Mouse (Mus musculus): ENCODE measurements around the gene Gabarapl2. TPM values are rescaled to one million over a fixed set of nuclear protein-coding genes. Genes with fewer than 3 reads are reported as not detected.

The Gabarapl2 gene
- polyA plus RNA-seq, 1 experiment from 2014 or later, result 182 TPM

DNA sequence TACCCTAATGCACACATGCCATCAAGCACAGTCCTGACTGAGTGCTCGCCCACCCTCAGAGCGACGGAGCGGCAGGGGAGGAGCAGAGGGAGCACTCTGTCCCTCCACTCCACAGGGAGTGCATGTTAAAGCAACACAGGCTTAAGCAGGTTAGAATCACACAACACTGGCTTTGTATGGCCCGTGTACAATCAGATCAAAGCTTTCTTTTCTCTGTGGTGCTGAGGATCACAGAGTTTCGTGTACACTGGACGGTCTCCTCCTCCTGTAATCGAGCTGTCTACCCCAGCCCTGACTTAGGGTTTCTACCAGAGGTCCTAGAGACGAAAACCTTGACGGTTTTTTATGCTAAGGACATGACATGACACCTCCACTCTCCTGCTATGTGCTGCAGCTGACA is 28.0 kb downstream of the Gabarapl2 start:
- Histone ChIP-seq H3K27me3 (replicated peaks; ENCODE audit: control insufficient read depth, insufficient read depth, low read length) (no peaks in the 10 kb centered on the region), H3K9me3 (ENCODE audit: control insufficient read depth, low read length) (no peaks in the 10 kb centered on the region), H3K4me1 (ENCODE audit: control insufficient read depth, insufficient read depth, low read length) (peaks cover 4% of the 10 kb centered on the region), H3K36me3 (ENCODE audit: control insufficient read depth, insufficient read depth, low read length) (peaks cover 18% of the 10 kb centered on the region; the same call in 1 of the 2 replicates), H3K4me3 (ENCODE audit: low read depth, low read length) (no peak overlapping the region), H3K9ac (ENCODE audit: low read depth, low read length) (no peak overlapping the region), H3K27ac (replicated peaks; ENCODE audit: low read depth, low read length) (no peak overlapping the region), H3K4me2 (ENCODE audit: low read depth, low read length) (no peak overlapping the region)
- WGBS, result 87% methylated on average over 10 of the region's 10 CpGs
- ATAC-seq (ENCODE audit: low read depth) (no peak), DNase-seq (ENCODE audit: low spot score) (no peak)

DNA sequence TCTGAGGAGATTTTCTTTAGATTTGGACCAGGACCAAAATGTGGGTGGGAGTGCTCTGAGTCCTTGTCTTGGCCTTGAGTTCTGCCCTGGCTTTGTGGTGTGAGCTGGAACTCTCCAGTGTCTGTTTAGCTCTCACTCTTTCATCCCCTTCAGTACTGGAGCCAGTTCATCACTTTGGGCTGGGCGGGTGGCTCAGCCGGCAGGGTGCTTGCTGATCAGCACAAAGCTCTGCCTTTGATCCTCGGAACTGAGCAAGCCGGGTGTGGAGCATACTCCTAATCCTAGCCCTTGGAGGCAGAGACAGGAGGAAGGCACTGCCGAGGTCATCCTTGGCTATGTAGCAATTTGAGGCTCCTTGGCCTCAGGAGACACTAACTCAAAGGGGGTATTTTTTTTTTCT is 28.5 kb downstream of the Gabarapl2 start:
- H3K9me3 ChIP-seq (ENCODE audit: control insufficient read depth, low read length), result no peaks in the 10 kb centered on the region
- no peak overlapping the region for H3K4me2 ChIP-seq (ENCODE audit: low read depth, low read length)
- no peak overlapping the region for H3K27ac ChIP-seq (replicated peaks; ENCODE audit: low read depth, low read length)
- 45% methylated on average over 5 of the region's 5 CpGs for WGBS
- H3K4me3 ChIP-seq (ENCODE audit: low read depth, low read length), result no peak overlapping the region
- H3K27me3 ChIP-seq (replicated peaks; ENCODE audit: control insufficient read depth, insufficient read depth, low read length), result no peaks in the 10 kb centered on the region
- ATAC-seq (ENCODE audit: low read depth) (no peak), DNase-seq (ENCODE audit: low spot score) (no peak)
- peaks cover 4% of the 10 kb centered on the region for H3K4me1 ChIP-seq (ENCODE audit: control insufficient read depth, insufficient read depth, low read length)
- H3K9ac ChIP-seq (ENCODE audit: low read depth, low read length), result no peak overlapping the region
- H3K36me3 ChIP-seq (ENCODE audit: control insufficient read depth, insufficient read depth, low read length), result peaks cover 19% of the 10 kb centered on the region; the same call in 1 of the 2 replicates

DNA sequence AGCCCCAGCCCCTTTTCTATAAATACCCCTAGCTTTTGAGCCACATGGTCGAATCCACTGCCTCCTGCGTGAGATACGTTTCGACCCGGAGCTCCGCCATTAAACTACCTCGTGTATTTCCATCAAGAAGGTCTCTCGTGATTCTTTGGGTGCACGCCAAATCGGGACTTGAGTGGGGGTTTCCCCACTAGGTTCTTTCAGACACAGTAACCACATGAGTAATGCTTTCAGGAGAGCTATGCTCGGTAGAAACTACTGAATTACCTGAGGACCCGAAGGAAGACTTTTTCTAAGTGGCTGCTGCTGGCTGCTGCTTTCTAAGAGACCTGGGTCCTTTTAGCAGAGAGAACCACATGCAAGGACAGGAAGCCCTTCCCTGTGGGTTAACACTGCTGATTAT is 33.6 kb downstream of the Gabarapl2 start:
- WGBS, result 94% methylated on average over 12 of the region's 12 CpGs

DNA sequence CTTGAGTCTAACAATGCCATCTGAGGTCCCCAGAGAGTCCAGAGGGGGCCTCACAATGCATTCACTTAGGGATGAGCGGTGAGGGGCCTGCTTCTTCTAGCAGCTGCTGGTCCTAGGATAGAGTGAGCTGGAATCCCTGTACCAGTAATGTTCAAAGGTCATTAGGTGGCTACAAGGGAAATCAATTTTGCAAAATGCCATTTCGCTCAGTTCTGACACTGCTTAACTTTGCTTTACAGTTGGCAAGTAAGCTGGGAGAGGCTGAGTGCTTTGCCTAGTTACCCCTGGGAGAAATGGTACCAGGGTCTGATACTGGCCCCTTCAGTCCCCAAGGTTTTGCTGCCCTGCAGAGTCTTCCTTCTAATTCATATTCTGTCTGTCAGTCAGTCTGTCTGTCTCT is 35.2 kb downstream of the Gabarapl2 start:
- Histone ChIP-seq H3K27ac (replicated peaks; ENCODE audit: low read depth, low read length) (no peak overlapping the region), H3K9ac (ENCODE audit: low read depth, low read length) (no peak overlapping the region), H3K4me2 (ENCODE audit: low read depth, low read length) (no peak overlapping the region), H3K4me1 (ENCODE audit: control insufficient read depth, insufficient read depth, low read length) (no peaks in the 10 kb centered on the region), H3K36me3 (ENCODE audit: control insufficient read depth, insufficient read depth, low read length) (peaks cover 54% of the 10 kb centered on the region), H3K9me3 (ENCODE audit: control insufficient read depth, low read length) (no peaks in the 10 kb centered on the region), H3K27me3 (replicated peaks; ENCODE audit: control insufficient read depth, insufficient read depth, low read length) (no peaks in the 10 kb centered on the region), H3K4me3 (ENCODE audit: low read depth, low read length) (no peak overlapping the region)
- ATAC-seq (ENCODE audit: low read depth) (no peak), DNase-seq (ENCODE audit: low spot score) (no peak)
- 92% methylated on average over 2 of the region's 2 CpGs for WGBS

More for the DNA sequence above, 33.6 kb downstream of the Gabarapl2 start:
- DNase-seq (ENCODE audit: low spot score), result no peak
- no peak overlapping the region for H3K27ac ChIP-seq (replicated peaks; ENCODE audit: low read depth, low read length)
- H3K4me3 ChIP-seq (ENCODE audit: low read depth, low read length), result no peak overlapping the region
- no peaks in the 10 kb centered on the region for H3K27me3 ChIP-seq (replicated peaks; ENCODE audit: control insufficient read depth, insufficient read depth, low read length)
- H3K4me1 ChIP-seq (ENCODE audit: control insufficient read depth, insufficient read depth, low read length), result no peaks in the 10 kb centered on the region
- H3K9me3 ChIP-seq (ENCODE audit: control insufficient read depth, low read length), result no peaks in the 10 kb centered on the region
- no peak overlapping the region for H3K9ac ChIP-seq (ENCODE audit: low read depth, low read length)
- peaks cover 51% of the 10 kb centered on the region for H3K36me3 ChIP-seq (ENCODE audit: control insufficient read depth, insufficient read depth, low read length)
- no peak overlapping the region for H3K4me2 ChIP-seq (ENCODE audit: low read depth, low read length)
- ATAC-seq (ENCODE audit: low read depth), result no peak

DNA sequence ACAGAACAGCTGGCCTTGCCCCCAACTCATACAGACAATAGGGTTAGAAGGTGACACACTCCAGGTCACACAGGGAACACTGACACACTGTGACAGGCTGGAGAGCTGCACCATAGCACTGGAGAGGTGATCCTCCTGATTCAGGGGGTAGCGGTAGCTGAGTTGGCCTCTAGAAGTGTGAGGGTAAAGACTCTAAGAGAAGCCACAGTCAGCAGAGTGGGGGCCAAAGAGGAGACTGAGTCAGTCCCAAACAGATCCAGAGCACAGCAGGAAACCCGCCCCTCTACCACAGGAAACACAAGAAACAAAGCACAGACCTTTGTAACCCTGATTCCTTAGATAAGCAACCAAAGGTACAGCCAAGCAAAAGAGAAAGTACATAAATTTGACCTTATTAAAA is 35.8 kb downstream of the Gabarapl2 start:
- no peaks in the 10 kb centered on the region for H3K4me1 ChIP-seq (ENCODE audit: control insufficient read depth, insufficient read depth, low read length)
- H3K36me3 ChIP-seq (ENCODE audit: control insufficient read depth, insufficient read depth, low read length), result peaks cover 55% of the 10 kb centered on the region
- H3K4me3 ChIP-seq (ENCODE audit: low read depth, low read length), result no peak overlapping the region
- DNase-seq (ENCODE audit: low spot score), result no peak
- ATAC-seq (ENCODE audit: low read depth), result no peak
- H3K4me2 ChIP-seq (ENCODE audit: low read depth, low read length), result no peak overlapping the region
- H3K27me3 ChIP-seq (replicated peaks; ENCODE audit: control insufficient read depth, insufficient read depth, low read length), result no peaks in the 10 kb centered on the region
- WGBS, result 88% methylated on average over 2 of the region's 2 CpGs
- H3K27ac ChIP-seq (replicated peaks; ENCODE audit: low read depth, low read length), result no peak overlapping the region
- H3K9me3 ChIP-seq (ENCODE audit: control insufficient read depth, low read length), result no peaks in the 10 kb centered on the region
- no peak overlapping the region for H3K9ac ChIP-seq (ENCODE audit: low read depth, low read length)

DNA sequence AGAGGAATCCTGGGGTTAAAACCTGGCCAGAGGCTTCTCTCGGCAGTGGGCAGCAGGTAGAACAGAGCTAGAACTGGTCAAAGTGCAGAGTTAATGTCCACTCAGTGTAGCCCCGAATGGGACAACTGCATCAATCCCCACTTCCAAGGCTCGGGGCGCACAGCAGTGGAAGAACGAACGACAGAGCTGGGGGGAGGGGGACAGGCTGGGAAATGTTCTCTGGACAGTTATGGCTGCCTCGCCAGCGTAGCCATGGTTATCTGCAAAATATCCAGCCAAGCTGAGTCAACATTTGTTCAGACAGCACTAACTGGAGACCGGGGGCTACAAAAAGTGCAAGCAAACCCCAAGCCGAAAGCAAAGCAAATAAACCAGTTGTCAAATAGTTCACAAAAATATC is 37.6 kb downstream of the Gabarapl2 start:
- Histone ChIP-seq H3K27ac (replicated peaks; ENCODE audit: low read depth, low read length) (no peak overlapping the region), H3K4me3 (ENCODE audit: low read depth, low read length) (no peak overlapping the region), H3K9ac (ENCODE audit: low read depth, low read length) (no peak overlapping the region), H3K4me1 (ENCODE audit: control insufficient read depth, insufficient read depth, low read length) (no peaks in the 10 kb centered on the region), H3K4me2 (ENCODE audit: low read depth, low read length) (no peak overlapping the region), H3K27me3 (replicated peaks; ENCODE audit: control insufficient read depth, insufficient read depth, low read length) (no peaks in the 10 kb centered on the region), H3K9me3 (ENCODE audit: control insufficient read depth, low read length) (no peaks in the 10 kb centered on the region), H3K36me3 (ENCODE audit: control insufficient read depth, insufficient read depth, low read length) (peaks cover 46% of the 10 kb centered on the region)
- no peak for DNase-seq (ENCODE audit: low spot score)
- 76% methylated on average over 10 of the region's 10 CpGs for WGBS
- ATAC-seq (ENCODE audit: low read depth), result no peak

DNA sequence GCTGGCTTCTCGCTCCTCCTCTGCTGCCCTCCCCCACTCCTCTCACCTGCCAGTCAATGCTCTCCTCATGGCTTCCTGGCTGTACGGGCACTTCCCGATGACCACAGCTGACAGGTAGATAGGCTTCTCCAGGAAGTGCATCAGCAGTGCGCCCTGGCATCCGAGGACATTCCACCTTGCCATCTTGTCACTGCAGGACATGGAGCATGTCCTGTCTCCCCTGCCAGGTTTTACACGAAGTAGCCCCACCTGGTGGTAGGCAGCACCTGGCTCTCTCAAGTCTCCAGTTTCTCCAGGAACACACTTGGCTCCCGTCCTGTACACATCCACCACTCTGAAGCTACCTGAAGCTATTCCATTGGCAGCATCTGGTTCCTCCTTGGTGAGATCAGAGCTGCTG is 41.6 kb downstream of the Gabarapl2 start:
- Histone ChIP-seq H3K36me3 (ENCODE audit: control insufficient read depth, insufficient read depth, low read length) (peaks cover 43% of the 10 kb centered on the region), H3K9ac (ENCODE audit: low read depth, low read length) (no peak overlapping the region), H3K4me1 (ENCODE audit: control insufficient read depth, insufficient read depth, low read length) (no peaks in the 10 kb centered on the region), H3K9me3 (ENCODE audit: control insufficient read depth, low read length) (no peaks in the 10 kb centered on the region), H3K4me3 (ENCODE audit: low read depth, low read length) (no peak overlapping the region), H3K27me3 (replicated peaks; ENCODE audit: control insufficient read depth, insufficient read depth, low read length) (no peaks in the 10 kb centered on the region), H3K4me2 (ENCODE audit: low read depth, low read length) (no peak overlapping the region), H3K27ac (replicated peaks; ENCODE audit: low read depth, low read length) (no peak overlapping the region)
- DNase-seq (ENCODE audit: low spot score) (no peak), ATAC-seq (ENCODE audit: low read depth) (0 out of 2 replicates have a peak, but pooled peaks have one; percentile 18)
- WGBS, result 75% methylated on average over 7 of the region's 7 CpGs

DNA sequence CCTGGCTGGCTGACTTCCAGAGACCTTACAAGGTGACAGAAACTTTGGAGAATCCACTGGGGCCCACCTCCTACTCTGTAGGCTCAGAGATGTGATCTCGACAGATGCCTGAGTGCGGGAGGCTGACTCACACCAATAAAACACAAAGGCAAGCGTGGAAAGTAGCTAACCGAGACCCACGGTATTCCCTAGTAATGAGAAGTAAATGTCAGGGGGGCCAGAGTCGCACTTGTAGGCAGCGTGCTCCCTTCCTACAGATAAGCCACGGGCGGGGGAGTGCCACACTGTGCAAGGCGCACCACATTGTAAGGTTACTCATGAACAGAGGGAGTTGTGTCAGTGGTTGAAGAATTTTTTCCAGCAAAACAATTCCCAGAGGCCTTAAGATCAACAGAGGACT is 44.0 kb downstream of the Gabarapl2 start:
- Histone ChIP-seq H3K4me2 (ENCODE audit: low read depth, low read length) (no peak overlapping the region), H3K9ac (ENCODE audit: low read depth, low read length) (no peak overlapping the region), H3K27me3 (replicated peaks; ENCODE audit: control insufficient read depth, insufficient read depth, low read length) (no peaks in the 10 kb centered on the region), H3K36me3 (ENCODE audit: control insufficient read depth, insufficient read depth, low read length) (peaks cover 56% of the 10 kb centered on the region), H3K9me3 (ENCODE audit: control insufficient read depth, low read length) (no peaks in the 10 kb centered on the region), H3K4me1 (ENCODE audit: control insufficient read depth, insufficient read depth, low read length) (no peaks in the 10 kb centered on the region), H3K4me3 (ENCODE audit: low read depth, low read length) (no peak overlapping the region), H3K27ac (replicated peaks; ENCODE audit: low read depth, low read length) (no peak overlapping the region)
- 76% methylated on average over 10 of the region's 10 CpGs for WGBS
- ATAC-seq (ENCODE audit: low read depth) (no peak), DNase-seq (ENCODE audit: low spot score) (no peak)

DNA sequence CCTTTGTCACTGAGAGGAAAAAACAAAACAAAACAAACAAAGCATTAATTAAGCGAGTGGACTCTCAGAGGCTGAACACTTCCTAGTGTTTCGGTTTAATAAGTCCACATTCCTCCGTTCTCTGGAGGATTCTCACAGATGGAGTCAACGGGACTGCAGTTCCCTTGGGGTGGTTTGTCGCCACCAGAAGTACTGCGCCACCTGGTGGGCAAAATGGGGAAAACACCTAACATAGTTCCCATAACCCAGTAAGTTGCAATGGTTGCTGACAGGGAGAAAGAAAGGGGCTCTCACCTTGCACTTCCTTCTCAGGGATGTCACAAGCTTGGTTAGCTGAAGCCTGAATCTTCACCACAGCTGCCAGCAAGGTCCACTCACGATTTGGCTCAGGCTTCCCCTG is 49.4 kb downstream of the Gabarapl2 start:
- DNase-seq (ENCODE audit: low spot score), result peak; percentile 86
- Histone ChIP-seq H3K4me3 (ENCODE audit: low read depth, low read length) (no peak overlapping the region), H3K27ac (replicated peaks; ENCODE audit: low read depth, low read length) (no peak overlapping the region), H3K9ac (ENCODE audit: low read depth, low read length) (no peak overlapping the region), H3K36me3 (ENCODE audit: control insufficient read depth, insufficient read depth, low read length) (peaks cover 54% of the 10 kb centered on the region), H3K9me3 (ENCODE audit: control insufficient read depth, low read length) (no peaks in the 10 kb centered on the region), H3K4me1 (ENCODE audit: control insufficient read depth, insufficient read depth, low read length) (no peaks in the 10 kb centered on the region), H3K27me3 (replicated peaks; ENCODE audit: control insufficient read depth, insufficient read depth, low read length) (no peaks in the 10 kb centered on the region), H3K4me2 (ENCODE audit: low read depth, low read length) (no peak overlapping the region)
- 9% methylated on average over 7 of the region's 7 CpGs for WGBS
- no peak; the same call in 1 of the 2 replicates for ATAC-seq (ENCODE audit: low read depth)
